Mouse (Mus musculus) spleen, postnatal 4 days (tissue): ENCODE results near the gene Mms22l.
"Not testable (repeated sequence)": the region's sequence is repeated elsewhere in the genome, so short reads cannot be mapped to it uniquely, and the experiment has no call there.

Experiments
- DNase-seq, 2 experiments: peaks; one replicate each; pipeline ENCODE4 v3.0.0; 2022; ENCODE audit warnings: low spot score in 2 of 2

Gene Mms22l

DNA sequence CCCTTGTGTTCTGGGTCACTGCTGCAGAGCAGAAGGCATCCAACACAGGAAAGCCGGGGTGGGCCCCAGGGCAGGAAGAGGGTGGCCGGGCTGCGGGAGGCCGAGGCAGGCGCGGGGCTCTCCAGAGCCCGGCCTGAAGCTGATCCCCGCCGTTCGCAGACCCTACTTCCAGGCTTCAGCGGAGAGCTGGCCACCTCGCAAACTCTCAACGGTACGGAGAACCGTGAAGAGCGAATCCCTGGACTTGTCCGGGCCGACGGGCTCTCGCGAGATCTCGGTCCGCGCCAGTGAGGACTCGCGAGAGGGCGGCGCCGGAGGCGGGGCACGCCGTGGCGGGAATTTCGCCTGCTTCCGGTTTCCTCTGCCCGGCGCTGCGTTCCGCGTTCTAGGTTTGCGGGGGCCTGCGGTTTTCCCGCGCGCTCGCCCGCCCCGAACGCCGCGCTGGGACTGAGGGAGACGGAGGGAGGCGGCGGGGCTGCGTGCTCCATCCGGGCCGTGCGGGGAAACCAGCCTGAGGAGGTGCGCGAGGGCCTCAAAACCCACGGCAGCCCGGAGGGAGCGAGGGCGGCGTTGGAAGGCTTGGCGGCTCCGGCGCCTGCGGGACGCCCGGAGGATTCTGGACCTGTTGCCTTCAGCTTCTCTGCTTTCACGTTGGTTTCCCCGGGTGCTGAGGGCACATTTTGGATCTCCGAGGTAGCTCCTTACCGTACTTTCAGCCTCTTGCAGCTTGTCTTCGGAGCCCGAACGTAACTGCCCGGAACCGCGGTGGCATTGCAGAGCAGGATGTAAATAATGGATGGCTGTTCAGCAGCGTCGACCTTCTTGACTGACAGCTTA, at the start of gene Mms22l:
TSS of gene Mms22l (plus strand) at position 336 of the 837 bp plus-strand sequence.
- DNase-seq: peak; percentile 93 to 98

DNA sequence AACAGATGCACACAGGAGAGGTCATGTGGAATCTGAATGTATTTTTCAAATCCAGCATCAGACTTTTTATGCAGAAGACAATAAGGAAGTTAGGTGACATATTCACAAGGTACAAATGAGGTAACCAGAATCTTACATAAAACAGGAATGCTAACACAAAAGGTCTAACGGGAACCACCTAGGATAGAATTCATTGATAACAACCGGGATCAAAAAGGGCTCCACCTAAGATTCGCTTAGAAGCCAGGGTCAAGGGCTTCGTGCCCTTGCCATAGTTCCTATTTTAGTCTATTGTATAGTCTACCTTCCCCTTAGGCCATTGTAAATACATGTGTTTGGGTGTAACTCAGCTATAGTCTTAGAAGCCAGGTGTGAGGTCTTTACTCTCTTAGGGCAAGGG, 12.2 kb upstream of the Mms22l start:
- DNase-seq: not testable (repeated sequence)

DNA sequence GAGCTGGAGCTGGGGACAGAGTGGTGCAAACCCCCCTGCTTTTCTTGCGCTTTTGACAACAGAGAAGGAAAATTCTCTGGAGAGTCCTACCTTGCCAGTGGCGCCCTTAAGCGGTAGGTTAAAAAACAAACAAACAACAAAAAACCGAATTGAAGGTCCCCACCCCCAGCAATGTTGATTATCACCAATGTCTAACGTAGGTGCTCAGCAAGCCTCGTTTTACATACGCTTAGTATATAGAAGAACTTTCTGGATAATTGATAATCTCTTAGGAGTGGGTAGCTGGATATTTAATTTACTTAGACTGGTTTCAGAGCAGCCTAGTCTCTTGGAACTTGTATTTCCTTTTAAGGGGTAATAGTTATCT, 685 bp downstream of the Mms22l start:
- DNase-seq: no peak

DNA sequence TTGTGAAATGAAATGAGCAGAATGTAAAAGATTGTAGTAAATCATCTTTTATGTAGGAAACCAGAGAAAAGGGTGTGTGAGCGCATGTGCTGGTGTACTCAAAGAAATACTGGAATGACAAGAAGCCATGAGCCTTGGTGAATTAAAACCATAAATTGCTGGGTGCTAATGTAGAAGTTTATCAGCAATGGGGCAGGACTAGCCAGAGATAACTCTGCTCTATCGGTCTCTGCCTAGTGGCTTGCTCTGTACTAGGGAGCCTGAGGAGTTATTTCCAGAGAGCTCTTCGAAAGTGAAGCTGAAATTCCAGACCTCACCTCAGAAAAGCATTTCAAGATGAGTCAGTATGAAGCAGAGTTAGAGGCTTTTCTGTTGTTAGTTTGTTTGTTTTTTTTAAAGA, 12.9 kb downstream of the Mms22l start:
- no peak for DNase-seq

DNA sequence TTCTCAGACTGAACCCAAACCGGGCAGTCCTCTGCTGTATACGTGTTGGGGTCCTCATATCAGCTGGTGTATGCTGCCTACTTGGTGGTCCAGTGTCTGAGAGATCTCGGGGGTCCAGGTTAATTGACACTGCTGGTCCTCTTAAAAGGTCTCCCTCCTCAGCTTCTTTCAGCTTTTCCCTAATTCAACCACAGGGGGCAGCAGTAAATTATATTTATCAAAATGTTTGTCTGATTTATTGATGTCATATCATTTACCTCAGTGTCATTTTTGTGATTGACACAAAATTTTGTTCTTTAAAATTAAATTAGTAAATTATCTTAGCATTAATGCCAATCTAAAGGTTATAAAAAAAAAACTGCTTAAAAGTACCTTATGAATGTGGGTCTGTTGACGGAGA, 40.7 kb downstream of the Mms22l start:
- DNase-seq: no peak

DNA sequence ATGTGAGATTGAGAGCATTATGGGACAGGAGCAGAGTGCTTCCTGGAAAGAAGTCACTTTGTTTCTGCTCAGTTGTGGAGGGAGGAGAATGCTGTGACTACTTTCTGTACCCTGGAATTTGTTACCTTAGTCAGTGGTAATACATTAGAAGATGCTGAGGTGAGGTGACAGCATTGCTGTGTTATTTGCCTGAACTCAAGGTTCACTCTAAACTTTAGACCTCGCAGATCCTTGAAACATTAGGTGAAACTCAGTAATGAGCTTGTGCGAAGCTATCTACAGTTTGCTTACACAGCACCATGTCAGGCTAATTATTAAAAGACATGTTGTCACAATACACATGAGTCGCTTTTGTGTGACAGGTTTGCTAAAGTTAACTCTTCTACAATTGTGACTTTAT, 47.2 kb downstream of the Mms22l start:
- DNase-seq: no peak

DNA sequence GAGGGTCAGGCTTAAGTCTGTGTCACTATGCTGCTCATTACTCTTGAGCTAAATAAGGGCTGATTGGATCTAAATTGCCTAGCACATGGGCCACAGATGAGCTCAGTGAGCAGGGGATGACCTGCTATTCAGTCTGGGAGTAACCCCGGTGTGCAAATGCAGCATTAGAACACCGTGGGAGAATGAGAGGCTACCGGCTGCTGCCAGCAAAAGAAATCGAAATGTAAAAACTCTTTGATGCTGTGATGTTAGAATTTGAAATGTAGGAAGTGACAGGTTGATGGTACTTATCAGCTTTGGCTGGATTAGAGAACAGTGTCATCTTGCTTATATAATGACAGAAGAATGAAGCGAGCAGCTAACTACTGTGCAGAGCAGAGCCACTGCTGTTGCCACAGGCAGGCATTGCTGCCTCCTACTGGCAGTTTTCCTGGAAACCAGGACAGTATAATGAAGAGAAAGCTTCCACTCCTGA, 48.5 kb downstream of the Mms22l start:
- no peak for DNase-seq

DNA sequence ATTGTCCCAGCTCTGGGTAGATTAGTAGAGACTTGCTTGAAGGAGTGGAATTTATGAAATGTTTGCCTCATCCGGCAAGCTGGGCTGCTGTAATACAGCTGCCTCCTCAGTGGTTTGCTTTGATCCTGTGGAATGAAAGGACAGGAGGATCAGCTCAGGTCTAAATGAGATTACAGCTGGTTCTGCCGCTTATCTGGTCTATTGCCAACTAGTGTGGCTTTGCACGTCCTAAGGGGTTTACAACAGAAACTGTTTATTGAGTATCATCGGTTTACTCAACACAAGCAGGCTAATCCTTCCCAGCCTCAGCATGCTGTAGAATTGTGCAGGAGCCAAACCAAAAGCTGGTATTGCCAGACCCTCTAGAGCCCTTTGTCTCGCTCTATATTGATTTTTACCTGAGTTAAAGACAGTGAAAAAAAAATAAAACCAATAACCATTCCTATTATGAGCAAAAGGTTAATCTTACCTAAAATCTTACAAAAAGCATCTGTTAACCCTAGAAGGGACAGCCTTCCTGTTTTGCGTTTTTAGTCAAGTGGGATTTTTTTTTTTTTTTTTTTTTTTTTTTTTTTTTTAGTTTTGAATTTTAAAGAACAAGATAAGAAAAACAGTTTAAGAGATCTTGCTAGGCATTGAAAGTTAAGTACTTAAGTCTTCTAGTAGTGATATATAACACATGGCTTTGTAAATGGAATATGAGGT, 60.0 kb downstream of the Mms22l start:
- DNase-seq: no peak

DNA sequence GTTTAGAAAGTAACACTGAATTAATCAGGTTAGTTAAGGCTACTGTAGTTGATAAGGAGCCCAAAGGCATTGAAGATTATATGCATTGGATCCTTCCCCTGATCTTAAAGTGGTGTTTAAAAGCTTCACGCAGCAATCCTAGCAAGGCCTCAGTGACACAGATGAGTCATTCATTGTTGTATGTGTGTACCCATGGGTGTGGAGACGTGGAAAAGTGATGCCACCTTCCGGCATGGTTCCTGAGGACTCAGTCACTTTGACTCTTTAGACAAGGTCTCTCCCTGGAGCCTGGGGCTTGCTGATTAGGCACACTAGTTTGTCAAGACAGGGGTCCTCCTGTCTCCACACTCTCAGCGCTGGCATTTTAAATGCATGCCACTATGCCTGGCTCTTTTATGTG, 60.9 kb downstream of the Mms22l start:
- no peak for DNase-seq

DNA sequence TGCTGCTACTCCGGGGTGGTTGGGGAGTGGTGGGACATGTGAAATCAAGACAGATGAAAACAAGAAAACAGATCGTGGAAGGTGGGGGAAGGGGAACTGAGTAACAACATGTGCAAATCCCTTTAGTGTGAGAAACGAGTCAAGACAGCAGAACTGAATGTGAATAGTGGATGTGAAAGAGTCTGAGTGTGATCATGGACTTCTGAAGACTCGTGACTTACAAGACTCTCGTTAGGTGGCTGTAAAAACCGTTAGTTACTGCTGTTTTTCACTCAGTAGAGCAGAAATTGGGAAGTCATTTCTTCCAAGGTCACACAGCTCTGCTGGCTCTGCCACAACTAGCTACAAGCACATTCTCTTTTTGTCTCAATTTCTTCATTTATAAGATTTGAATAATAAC, 71.8 kb downstream of the Mms22l start:
- DNase-seq: no peak

DNA sequence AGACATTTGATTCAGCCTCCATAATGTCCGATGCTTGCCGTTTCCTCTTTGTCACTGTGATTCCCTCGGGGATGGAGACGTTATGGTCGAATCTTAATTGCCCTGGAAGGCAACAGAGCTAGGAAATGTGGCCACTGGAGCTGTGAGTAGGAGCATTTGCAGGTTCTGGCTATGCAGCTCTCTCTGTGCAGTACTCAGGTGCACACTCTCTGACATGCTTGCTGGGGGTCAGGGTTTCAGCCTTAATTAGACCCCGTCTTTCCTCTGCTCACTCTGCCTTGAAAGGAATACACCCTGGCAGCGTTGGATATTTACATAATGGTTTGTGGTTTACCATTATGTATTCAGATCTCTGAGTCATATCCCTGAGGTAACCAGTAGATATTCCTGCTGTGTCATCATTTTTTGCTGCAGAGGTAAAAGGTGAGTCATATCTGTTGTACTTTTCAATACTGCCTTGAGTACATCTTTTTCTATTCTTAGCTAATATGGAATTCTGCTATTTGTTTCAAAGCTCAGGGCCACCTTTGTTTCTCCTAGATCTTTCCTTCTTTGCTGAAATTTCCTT, 72.8 kb downstream of the Mms22l start:
- no peak for DNase-seq

DNA sequence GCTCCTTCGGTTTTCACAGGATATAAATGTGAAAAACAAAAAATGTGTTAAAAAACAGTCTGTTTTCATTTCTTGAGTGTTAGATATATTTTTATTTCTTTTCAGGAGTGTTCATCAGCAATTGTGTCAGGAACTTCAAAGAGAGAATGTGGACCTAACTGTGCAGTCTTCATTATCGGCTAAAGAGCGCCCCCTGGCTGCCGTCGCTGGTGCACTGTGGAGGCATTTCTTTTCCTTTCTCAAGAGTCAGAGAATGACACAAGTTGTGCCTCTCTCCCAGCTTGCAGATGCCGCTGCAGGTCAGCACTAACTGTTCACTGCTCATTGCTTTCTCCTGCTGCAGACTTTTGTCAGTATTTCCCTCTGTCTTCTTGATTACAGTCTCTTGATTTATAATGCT, 78.0 kb downstream of the Mms22l start:
- peak; percentile 67 to 88 for DNase-seq

DNA sequence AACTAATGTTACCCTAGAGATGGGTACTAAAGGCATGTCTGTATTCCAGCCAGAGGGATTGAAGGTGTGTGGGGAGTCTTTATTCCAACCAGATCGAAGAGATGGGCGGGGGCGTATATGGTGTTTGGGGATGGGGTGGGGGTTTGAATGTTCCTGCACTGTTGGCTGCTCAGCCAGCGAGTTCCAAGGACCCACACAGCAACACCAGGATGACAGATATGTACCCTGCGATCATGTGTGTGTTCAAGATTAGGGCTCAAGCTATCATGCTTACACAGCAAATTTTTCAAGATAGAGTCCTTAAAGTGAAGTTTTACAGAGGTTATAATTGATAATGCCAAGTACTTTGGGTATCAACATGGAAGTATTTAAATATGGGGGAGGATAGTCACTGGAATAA, 81.3 kb downstream of the Mms22l start:
- DNase-seq: no peak

DNA sequence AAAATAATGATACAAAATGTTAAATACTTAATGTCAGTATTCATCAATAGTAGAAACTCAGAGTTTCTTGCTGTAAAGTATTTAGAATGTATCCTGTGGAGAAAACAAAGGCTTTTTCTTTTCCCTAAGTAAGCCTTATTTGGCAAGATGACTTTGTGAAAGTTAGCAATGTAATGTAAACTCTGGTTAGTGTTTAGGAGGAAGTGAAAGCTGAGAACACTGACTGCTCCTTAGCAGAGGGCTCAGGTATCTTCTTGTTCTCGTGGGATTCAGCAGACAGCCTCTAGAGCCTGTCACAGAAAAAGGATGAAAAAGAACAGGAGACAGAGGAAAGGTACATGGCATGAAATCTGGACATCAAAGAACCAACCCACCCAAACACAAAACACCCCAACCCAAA, 86.0 kb downstream of the Mms22l start:
- DNase-seq: no peak

DNA sequence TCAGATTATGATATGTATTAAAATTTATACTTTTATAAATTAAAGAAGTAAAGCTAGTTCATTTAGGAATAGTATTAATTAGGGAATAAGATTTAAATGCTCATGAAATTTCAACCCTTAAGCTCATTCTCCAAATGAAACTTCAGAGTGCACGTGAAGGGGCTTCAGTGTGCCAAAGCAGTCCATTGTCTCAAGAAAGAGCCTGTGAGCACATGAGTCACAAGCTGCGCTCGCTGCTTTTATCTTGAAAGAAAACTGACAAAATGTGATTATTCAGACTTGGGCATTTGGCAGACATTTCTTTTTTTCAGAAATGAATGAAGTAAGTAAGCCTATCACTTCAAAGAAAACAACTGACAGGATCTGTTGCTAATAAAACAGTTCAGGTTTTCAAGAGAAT, 87.7 kb downstream of the Mms22l start:
- no peak for DNase-seq

DNA sequence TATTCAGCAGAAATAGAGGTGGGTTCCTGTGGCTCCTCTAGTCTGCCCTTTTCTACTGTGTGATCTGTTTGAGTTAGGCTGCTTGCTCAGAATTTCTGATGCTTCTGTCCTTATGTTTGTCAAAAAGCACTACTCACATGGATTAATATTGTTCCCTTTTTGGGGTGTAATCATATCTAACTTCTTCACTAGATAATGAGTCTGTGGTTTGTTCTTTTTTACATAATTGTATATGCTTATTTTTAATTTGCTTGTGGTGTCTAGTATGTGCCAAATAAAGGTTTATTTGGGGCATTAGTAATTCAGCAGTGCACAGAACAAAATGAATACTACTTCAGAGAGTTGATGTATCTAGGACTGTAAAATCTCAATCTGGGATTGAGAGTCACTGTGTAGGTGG, 98.6 kb downstream of the Mms22l start:
- no peak for DNase-seq

DNA sequence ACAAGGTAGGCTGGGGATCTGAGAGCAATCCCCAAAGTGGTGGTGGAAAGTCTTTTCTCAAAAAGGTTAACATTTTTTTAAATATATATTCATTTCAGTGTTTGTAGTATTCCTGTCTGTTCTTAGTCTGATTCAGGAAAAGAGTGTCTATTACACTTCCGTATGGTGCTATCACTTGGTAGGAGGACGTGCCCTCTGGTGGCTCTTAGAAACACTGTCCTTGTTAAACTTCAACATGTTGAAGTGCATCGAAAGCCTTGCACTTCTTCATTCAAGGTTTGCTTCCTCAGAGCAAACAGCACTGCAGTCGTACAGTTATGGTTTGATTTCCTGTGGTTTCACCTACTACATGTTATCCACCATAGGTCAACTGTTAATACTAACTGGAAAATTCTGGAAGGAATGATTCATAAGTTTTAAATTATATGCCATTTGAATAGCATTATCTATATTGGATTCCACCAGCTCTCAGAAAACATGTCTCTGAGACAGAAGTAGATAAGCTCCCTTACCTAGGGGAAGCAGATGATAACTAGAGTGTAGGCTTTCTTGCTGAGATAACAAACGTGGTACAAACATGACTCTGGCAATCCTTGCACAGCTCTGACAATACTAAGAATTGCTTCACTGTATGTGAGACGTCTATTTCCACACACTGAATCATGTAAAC, 100.8 kb downstream of the Mms22l start:
- no peak for DNase-seq

DNA sequence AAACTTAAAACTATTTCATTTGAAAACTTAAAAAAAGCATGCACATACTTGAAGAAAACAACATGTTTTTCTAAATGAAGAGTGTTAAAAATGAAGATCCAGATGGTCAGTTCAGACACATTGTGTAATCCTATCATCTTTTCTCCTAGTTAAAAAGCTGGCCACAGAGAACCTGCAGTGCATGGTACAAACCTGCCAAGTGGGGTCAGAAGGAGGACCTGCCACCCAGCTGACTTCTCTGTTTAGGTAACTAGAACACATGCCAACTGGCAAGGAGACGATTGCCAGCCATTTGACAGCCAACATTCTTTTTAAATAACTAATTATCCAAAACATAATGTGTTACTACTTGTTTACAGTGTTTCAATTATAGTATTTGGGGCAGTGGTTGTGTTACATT, 102.4 kb downstream of the Mms22l start:
- no peak for DNase-seq

DNA sequence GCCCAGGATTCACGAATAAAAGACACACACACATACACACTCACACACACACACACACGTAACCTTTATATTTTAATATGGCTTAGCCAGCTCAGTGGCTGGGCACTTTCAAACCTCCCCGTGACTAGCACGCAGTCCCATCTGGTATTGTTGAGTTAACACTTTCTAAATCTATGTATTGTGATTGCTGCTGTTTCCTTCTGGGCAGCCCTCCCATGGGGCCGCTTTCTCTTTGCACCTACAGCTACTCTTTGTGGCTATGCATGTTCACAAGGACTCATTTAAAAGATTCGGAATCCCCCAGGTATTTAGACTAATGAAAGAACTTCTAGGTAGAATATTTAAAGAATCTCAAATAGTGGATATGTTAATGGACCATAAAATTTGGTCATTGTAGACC, 105.5 kb downstream of the Mms22l start:
- DNase-seq: no peak

DNA sequence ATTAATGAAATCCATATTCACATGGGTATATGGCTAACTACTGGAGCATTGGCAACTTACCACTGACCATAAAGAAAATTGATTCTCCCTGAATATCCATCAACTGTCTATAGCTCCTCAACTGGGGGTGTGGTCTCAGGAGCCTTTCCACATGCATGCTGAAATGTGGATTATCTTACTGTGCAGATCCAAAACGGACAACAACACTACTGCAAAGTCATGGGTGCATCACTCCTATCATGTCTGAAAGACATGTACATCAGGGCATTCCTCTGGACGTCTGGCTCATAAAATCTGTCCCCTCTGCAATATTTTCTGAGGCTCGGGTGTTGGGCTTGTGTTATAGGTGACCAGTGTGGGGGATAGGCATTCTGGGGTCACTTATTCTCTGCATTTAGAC, 112.8 kb downstream of the Mms22l start:
- DNase-seq: no peak

DNA sequence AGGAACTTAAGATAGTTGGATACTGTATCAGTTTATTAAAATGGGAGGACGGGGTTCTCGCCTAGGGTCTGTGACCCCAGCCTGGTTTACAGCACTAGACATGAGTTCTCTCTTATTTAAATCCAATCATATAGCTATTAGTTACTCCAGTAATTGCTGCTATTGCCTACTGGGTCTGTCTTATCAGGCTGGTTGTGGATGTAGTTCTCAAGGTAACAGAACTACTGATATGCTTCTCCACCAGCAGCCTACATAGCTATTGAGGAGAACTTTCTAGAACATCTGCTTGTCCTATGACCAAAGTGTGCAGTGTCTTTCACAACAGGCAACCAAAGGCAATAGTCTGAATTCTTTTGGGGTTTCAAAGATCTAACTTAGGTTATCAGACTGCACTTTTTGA, 113.3 kb downstream of the Mms22l start:
- DNase-seq: no peak

DNA sequence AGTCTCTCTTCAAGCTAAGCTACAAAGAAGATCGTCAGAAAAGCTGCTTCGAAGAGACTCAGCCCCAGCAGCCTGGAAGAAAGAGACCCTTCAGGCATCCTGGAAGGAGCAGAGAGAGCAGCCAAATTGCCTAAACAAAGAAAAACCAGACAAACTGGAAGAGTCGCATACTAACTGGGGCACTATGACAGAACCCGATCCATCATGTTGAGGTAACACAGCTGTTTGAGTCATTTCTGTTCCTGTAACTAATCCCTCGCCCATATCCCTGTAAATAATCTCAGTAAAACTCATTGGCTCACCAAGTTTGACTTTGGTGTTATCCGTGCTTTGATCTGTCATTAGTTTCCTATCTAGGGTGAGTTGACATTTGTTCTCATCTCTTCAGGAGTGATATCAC, 123.8 kb downstream of the Mms22l start:
- no peak for DNase-seq
